Mouse (Mus musculus) CD4-positive, CD25-positive, alpha-beta regulatory T cell, adult 2 months (primary cell): ENCODE measurements around the gene Zic4.

Experiments
- DNase-seq: peaks from one replicate; pipeline ENCODE4 v3.0.0-alpha.2; 2012; ENCODE audit warnings: low read depth, low spot score

Zic4 gene

GRCm38 (mm10) chr9:91400482-91401093, 38.4 kb downstream of the Zic4 start:
- no peak for DNase-seq

DNA sequence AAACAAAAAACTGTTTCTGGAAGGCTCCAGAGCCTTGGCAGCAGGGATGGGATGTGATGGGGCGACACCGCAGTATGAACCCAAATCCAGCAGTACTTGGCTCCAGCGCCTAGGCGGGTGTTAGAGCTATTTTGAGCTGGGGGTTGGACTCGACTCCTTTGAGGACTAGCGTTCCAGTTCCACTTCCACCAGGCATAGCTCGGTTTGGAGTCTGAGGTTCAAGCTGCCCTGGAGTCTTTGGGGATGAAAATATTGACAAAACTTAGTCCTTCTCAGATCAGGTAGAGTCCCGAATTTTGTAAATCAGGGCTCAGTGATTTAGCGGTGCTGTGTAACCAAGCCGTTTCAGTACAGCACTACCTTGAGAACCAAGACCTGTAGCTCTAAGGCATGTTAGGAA, 39.3 kb downstream of the Zic4 start:
- DNase-seq, result no peak

DNA sequence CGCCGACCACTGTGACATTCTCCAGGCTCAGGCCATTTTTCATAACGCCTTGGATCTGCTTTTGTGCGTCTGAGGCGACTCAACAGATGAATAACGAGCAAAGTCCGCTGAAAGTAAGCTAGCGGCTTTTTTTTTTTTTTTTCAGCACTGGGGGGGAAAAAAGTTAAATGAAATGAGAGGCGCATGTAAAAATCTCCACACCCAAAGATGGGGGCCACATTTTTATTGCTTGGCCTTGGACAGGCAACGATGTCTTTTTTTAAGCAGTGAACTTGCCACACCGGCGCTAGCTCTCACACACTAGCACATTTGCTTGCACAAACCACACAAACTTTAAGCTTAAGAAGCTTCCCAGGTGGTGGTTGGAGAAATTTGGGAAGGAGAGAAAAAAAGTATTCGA, 42.0 kb downstream of the Zic4 start:
- DNase-seq, result no peak

DNA sequence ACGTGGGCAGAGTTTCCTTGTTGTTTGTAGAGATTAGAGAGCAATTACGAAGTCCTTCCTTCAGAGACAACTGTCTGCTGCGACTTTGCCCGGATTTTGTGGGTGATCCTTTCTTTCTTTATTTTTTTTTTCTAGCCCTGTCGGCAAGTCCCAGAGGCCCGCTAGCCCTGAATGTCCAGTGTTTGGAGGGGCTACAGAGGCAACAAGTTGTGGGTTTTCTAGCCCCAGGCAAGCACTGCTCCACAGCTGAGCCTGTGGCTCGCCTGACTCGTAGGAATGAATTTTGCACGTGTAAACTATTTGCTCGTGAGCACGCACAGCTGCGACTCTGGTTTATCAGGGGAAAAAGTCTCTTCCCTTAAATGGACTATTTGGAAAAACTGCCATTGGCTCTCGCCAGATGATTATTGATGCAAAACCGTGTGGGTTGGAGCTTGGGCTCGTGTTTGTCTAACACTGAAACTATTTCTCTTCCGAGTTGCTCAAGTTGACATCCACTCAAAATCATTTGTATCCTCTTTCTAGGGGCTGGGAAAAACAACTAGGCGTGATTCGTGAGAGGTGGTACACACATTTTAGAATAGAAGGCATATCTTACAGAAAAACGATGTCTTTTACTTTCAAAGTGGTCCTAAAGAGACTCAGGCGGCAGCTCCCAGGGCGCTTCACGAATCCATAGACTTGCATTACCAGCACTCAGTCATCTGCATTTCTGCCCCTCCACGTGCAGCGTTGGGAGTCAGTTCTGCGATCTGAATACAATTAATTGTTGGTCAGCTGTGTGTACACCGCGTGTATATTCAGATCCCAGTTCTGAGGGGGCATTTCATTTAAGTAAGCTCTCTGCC, 42.9 kb downstream of the Zic4 start:
- DNase-seq, result no peak

DNA sequence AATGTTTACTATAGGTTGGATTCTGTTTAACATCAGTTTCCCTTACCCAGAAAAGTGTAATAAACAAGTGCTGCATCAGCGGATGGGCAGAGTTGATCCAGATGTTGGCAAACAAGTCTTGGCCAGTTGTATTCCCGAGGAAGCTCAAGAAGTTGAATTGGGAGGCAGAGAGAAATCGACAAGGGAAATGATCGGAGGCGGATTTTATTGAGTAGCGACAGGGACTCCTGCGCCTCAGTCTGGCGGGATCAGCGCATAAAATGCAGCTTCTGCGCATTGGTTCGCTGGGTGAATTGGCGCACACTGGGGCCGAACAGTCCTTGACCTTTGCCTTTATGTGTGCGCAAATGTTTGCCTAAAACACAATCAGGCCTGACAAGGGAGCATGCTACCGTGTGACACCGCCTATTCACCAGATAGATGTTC, 43.6 kb downstream of the Zic4 start:
- DNase-seq, result no peak

DNA sequence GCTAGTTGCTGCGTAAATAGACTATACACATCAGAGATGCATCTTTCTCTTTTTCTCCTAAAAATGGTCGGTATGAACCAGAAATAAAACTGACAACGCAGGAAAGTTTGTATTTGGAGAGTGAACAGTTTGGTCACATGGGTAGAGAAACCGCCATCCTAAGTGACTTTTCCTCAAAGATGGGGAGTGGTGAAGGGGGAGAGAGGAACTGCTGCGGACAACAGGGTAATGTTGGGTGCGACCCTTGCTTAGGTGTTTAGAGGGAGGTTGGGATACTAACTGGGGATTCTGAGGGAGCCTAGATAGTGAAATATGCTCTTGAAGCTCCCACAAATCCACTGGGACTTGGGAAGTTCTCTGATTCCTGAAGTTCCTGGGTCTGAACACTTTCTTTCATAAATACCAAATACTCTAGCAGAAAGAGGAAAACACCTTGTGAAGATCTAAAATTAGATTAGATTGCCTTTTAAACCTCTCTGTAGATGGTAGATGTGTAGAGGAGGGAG, 44.1 kb downstream of the Zic4 start:
- no peak for DNase-seq

DNA sequence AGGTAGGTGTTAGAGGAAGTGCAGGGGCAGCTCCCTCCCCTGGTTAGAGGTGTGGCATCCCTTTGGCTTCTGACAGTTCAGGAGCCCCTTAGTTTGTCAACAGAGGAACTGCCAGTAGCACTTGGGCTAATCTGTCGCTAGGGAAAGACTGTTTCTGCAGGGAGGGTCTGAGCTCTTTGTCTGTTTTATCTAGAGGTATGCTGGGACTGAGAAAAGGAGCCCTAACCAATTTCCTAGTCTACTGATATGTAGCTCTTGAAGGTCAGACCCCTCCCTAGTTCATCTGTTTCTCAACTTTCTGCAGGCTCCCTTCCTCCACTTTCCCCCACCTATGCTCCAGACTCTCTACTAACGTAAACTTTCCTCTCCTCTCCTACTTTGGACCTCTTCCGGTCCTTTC, 47.6 kb downstream of the Zic4 start:
- no peak for DNase-seq

- DNase-seq, result no peak
Measured at GRCm38 (mm10) chr9:91414007-91414661, 51.9 kb downstream of the Zic4 start.

GRCm38 (mm10) chr9:91420441-91420840, 58.2 kb downstream of the Zic4 start:
- no peak for DNase-seq
